Mouse (Mus musculus) MEL-GATA-1-ER (cell line): ENCODE measurements at regions not wholly inside any gene's neighbourhood (a gene's known extent, or its start where the extent isn't known, plus 50 kb on each side); places are given as distances from the start of the nearest gene placed in this dataset.

ENCODE experiments used
- DNase-seq: peaks from one replicate; pipeline ENCODE4 v3.0.0-alpha.2; 2012; ENCODE audit warnings: low read depth; ENCODE audit errors: extremely low read depth

DNA sequence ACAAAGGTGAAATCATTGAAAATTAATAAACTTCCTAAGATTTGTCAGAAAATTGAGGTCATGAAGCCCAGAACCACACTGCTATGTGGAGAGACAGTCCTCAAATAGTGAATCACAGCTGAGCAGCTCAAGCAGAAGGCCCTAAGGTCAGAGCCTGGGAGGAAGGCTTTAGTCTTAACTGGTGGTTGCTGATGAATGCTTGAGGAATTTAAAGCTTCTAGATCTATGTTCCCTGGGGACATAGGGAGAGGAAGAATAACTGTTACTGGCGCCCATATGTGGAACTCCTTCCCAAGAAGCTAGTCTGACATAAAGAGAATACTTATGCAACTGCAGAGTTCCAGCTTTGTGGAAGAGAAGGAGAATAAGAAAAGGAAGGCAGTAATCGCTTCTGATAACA is 919.5 kb downstream of the D3Ertd751e start:
- no peak for DNase-seq

DNA sequence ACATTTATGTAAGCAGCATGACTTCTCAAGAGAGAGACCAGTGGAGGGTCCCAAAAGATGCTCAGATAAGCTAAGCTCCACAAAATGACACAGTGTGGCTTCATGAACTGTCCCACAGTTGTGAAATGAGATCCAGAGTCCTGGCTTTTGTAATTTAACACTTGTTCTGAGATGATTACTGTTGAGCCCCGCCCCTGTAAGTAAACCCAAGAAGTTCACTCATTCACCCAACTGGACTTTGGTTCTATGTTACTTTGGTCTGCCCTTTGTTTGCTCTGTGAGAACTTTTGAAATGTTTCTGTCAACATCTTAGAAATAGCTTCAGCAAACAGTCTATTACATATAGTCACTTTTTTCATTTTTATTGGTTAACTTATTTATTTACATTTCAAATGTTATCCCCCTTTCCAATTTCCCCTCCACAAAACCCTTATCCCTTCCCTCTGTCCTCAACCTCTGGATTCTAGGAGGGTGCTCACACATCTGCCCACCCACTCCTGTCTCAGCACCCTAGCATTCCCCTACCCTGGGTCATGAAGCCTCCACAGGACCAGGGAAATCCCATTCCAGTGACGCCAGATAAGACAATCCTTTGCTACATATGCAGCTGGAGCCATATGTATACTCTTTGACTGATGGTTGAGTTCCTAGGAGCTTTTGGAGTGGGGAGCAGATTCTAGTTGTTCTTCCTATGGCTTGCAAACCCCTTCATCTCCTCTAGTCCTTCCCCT is 934.4 kb downstream of the D3Ertd751e start:
- DNase-seq: no peak

DNA sequence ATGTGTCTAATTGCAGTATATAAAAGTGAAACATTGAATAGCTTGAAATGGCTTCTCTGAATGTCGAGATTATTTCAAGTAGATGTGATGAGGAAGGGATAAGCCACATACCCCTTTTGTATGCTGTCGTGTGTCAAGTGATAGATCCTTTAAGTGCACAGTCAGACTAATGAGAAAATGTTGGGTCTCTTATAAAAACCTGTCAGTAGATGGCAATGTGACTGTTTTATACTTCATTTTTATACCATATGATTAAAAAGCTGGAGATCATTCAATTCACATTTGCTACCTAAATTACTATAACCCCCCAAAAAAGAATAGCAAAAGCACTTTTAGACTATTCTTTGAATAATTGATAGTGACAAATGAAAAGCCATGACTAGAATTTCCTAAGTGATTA is 952.3 kb downstream of the D3Ertd751e start:
- no peak for DNase-seq

DNA sequence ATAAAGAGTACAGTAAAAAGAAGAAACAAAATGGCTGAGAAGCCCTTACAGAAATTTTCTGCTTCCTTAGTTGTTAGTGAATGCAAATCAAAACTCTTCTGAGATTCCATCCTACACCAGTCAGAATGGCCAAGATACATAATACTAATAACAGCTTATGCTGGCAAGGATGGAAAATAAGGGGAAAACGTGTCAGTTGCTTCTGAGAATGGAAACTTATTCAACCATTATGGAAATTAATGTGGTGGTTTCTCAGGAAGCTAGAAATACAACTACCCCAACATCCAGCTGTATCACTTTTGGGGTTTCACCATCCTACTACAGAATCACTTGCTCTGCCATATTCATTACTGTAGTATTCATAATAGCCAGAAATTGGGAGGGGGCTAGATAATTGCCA is 996.5 kb downstream of the D3Ertd751e start:
- no peak for DNase-seq

DNA sequence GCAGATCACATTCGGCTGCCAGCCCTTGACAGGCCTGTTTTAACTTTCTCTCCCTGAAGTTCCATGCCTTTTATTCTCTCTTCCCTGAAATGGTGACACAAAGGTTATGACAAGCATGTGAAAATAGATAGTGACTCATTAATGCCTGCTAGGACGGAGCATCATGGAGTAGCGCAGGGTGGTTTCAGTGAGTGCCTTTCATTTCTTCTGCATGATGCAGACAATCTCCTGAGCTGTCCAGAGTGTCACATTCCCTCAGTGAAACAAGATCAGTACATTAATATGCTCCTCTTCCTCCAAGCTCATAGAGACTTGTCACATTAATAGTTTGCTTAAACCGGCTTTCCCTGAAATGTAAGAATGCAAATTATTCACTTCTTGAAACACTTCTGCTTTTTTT is 1010.7 kb downstream of the D3Ertd751e start:
- DNase-seq: no peak

DNA sequence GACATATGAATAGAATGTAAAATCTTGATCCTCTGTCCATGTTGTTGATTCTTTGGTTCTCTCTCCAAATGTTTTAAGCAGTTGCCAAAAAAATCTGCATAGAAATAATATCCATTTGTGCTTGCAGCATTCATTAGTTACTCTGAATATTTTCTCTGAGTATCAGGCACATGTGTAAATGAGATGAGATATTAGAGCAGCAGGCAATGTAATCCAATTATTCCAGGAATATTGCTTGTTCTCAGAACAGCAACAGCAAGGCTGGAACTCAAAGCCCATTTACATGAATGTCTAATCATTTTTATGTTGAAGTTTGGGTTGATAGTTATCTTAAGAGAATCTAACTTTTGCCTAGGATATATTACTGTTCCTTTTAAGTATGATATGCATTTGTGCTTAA is 1014.9 kb downstream of the D3Ertd751e start:
- no peak for DNase-seq

DNA sequence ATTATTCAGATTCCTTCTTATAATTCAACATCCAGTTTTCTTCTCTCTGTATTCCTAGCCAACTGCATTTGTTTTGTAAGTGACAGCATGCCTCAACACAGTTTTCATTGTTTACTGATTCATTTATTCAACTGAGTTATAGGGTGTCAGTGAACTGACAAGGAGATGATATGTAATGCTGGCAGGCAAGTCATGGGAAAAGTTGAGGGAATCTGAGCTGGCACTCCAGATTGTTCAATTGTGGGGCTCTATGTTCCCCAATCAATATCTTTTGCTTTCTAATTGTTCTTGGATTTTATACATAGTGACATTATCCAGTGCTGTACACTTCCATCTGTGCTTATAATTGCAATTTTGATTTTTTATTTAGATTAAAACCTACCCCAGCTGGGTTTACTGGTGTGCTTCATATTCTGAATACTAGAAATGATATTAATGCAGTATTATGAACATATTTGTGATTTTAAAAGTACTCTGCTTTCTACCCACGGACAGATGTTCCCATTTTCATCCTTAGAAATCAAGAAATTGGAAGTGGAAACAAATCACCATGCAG is 1015.5 kb downstream of the D3Ertd751e start:
- DNase-seq: no peak

DNA sequence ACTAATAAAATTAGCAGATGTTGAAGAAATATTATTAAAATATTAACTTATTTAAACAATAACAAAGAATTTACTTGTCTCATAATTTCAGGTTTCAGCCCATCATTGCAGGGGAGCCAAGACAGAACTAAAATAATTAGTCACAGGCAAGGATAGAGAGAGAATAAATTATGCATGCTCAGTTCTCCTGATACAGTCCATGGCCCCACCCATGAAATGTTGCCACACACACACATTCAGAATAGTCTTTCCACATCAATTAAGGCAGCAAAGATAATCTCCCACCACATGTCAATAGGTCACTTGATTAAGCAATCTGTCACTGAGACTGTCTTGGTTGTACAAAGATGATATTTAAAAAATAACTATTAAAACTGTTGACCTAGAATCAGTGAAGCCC is 1019.8 kb downstream of the D3Ertd751e start:
- no peak for DNase-seq

DNA sequence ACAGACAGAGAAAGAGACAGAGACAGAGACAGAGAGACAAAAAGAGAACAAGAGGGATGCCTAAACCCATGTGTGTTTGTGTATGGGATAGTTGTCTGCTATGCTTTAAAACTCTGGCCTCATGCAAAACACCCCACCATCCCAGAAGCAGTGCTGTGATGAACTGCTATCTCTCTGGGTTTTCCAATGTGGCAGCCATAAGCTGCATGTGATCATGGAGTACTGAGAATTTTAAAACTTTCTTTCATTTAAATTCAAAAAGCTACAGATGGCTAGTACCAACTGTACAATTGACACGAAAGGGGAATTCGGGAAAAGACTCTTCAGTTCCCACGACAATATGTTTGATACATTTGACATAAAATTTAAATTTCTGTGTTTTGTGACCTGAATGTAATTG is 1041.1 kb downstream of the D3Ertd751e start:
- no peak for DNase-seq

DNA sequence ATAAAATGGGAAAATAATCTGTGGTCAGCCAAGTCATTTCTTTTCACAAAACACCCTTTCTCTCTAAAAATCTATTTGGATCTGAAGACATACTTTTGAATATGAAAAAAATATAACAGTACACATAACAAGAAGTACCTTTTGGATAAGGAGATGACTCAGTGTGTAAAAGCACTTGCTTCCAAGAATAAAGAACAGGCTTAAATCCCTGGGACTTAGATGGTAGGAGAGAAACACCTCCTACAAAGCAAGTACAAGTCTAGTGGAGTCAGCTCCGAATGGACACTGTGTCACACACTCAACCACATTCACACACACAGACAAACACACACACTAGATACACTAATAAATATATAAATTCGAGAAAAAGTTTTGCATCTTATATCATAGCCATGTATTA is 1041.8 kb downstream of the D3Ertd751e start:
- no peak for DNase-seq

DNA sequence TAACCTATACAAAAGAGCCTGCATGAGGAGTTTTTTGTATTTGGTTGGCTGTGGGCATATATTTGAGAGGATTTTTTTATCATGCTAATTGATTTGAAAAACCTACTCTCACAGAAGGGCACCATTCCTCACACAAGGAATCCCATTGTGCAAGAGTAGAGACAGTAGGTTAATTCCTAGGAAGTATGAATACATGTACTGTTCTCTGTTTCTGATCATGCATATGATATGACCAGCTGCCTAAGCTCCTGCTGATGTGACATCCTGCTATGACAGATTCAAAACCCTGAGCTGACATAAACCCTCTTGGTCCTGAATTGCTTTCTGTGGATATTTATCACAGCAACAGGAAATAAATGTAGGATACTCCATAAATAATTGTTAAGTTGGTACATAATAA is 1048.0 kb downstream of the D3Ertd751e start:
- no peak for DNase-seq

DNA sequence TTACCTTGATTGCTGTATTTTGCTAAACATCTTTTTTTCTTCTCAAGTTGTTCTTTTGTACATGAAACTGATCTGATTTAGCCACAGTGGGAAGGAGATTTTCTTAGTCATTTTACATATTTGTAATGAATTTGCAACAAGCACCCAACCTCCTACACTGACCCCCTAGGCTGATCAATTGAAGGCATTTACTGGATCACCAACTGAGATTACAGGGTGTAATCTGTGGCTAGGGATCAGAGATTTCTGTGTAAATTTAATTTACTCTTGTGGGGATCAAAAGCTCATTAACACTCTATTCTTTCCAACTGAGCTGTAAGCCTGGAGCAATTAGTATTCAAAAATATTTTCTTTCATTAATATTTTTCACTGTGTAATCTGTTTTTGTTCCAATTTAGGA is 1049.5 kb downstream of the D3Ertd751e start:
- no peak for DNase-seq

DNA sequence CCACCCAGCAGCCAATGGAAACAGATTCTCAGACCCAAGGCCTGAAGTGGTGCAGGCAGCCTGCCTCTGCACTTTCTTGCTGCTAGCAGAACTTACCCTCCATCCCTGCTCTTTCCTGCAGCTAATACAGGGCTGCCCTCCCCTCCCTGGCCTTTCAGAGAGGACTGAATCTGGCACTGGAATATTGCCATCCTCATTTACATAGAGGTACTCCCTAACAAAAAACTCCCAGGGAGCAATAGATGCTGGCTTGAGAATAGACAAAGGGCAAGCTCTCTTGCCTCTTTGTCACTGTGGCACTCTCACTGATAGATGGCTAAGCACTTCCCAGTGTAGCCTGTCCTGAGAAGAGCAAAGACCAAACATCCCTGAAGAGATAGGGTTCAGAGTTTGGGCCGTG is 1088.0 kb downstream of the D3Ertd751e start:
- DNase-seq: no peak

DNA sequence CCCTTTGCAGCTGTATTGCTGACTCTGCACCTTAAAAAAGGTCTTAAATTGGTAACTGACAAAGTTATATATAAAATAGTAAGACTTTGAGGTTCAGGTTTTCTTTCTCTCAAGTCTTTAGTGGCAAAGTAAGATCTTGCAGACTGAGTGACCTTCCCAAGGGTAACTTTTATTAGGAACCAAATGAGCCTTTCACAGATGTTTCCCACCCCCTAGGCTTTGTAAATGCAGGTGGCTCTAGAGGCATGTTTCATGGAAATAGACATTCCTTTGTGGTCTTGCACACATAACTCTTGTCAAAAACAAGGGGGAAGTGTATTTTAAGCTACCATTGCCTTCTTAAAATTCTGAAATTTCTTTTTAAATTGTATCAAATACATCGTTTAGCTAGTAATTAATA is 1125.0 kb downstream of the D3Ertd751e start:
- no peak for DNase-seq

DNA sequence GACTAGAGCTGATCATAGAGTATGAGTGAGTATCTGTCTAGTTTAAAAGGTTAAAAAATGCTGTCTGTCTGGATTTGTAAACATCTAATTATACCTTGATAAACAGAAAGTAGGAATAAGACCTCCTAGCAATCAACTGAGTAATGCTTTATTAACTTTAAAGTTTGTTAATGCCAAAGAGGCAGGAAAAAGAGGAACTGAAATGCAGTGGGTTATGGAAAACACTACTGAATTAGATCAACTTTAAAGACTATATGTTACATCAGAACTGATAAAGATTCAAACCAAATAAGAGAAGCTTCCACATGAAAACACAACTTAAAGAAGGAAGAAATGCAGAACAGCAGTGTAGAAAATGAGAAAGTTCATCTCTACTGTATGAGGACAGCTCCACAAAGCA is 1136.6 kb downstream of the D3Ertd751e start:
- DNase-seq: peak; percentile 2

DNA sequence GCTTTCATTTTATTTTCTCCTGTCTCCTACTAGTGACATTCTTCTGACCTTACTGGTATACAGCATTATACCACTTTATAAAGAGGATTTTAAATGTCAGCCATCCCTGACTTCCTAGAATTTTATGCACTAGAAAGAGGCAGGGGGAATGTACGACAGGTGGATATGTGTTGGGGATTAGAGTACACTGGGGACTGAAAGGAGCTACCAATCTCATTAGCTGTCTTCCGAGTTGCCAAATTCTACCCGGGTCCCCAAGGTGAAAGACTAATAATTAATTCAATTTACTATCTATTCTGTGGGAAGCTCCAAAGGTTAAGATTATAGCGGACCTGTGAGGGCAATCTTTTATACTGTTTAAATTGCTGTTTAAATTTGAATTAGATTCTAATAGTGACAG is 1142.1 kb downstream of the D3Ertd751e start:
- no peak for DNase-seq

DNA sequence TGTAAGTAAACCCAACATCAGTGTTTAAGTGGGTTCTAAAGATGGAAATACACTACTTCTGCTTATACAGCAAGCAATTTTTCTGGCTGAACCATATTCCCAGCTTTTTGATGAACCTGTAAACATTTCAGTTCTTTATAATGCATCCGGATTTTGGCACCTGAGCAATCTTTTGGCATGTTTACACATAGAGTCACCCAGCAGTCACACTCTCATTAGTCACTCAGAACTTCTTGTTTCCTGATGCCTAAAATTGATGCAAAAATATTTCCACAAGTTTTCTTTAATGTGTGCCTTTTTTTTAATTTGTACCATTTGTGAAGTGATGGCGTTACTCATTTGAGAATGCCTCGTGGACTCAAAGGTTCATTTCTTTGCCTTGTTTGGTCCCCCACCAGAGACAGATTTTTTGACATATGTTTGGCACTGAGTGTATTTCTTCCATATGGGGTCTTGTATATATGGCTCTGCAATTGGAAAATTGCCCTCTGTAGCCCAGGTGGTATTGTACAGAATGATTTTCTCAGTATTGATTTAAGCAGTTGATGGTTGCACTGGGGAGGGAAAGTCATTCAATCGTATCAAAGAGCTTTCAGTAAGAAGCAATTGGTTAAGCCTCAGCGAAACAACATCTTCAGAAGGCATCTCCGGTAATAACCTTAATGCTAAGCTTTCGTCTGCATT is 1149.7 kb downstream of the D3Ertd751e start:
- no peak for DNase-seq

DNA sequence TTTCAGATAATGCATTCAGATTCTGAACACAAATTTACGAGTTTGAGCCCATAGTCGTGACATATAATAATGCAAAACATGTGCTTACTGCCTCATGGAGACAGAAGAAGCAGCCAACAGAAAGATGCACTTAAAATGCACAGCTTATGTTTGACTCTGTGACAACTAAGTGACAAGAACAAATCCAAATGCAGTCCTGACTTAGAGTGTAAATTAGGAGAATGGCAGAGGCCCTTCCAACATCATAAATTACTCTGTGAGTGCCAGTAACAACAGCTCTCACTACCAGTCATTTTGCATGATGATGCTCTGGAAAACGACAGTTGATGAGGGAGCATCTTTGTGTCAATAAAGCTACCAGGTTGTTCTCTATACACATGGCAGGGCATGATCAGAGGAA is 1153.4 kb downstream of the D3Ertd751e start:
- no peak for DNase-seq

DNA sequence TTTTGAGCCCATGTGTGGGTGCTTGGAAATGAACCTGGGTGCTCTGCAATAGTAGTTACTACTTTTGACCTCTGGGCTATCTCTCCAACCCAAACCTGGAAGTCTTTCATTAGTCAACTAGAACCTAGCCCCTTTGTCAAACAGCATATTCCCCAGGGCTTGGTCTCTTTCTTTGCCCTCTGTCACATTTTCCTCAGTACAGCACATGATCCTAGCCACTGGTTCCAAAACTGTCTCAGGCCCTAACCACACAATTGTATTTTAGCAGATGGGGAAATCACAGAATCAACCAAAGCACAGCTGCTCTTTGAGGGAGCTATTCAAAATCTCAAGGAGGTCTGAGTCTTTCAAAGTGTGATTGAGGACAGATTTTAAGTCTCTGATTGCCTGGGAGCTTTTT is 1155.5 kb downstream of the D3Ertd751e start:
- no peak for DNase-seq

DNA sequence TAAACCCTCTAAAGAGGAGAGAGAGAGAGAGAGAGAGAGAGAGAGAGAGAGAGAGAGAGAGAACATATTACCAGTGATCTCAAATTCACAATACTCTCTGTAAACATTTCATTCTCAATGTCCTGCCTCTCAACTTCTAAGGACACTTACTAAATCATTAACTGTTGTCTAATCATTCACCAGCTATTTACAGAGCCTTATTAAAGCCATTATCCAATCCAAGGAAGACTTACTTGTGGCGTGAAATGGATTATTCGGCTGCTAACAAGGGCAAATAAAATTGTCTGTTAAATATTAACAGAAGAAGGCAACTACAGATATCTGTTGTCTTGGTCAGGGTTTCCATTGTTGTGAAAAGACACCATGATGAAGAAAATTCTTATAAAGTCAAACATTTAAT is 1156.5 kb downstream of the D3Ertd751e start:
- DNase-seq: no peak

DNA sequence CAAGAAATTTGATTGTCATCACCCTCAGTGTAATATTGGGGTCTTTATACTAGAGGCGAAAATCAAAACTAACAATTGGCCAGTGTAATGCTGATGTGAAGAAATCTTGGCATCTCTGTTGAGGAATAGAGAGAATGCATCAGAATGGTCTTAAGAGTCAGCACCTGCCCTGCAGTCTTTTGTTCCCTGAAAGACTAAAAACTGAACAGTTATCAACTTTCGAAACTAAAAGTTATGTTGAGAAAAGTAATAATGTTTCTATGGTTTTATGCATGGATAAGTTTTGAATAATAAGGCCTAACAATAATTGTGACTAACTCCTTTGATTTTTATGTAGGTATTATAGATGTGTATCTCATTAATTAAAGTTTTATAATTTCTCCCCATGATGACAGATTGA is 1158.6 kb downstream of the D3Ertd751e start:
- no peak for DNase-seq

DNA sequence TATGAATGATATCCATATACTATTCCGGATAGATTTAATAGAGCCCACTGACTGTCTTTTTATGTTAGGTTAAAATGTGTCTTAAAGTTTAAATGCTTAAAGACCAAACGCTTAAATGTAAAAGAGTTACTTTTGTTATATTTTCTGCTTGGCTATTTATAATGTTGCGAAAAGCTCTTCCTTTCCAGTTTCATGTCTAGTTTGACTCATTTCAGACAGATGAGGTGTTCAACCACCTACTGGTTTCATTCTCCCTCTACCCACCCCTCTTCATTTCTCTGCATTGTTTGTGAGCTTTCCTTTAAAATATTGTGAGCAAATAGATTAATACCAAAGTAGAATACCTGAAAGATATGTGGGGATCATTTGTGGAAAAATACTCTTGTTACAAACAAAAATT is 1163.8 kb downstream of the D3Ertd751e start:
- DNase-seq: no peak

DNA sequence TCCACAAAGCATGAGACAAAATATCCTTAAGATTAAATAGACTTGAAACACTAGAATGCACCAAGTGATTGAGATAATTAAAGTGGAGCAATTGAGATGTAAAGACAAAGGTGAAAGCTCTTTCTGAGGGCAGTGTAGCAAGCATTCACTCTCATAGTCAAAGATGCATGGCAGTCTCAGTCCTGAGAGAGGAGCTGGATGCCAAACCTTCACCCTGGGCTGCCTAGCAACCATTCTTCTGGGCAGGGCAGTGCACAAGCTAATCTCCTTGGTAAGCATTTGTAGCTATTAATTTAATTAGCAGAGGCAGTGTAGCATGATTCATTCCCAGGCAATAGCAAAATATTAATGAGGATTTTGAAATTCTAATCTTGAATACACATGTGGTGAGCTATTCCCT is 1166.0 kb downstream of the D3Ertd751e start:
- DNase-seq: no peak
